Mouse (Mus musculus) heart, postnatal 36 days (tissue): ENCODE measurements at regions not wholly inside any gene's neighbourhood (a gene's known extent, or its start where the extent isn't known, plus 50 kb on each side); places are given as distances from the start of the nearest gene placed in this dataset.

Experiments
- DNase-seq, 2 experiments: peaks; one replicate each; pipeline ENCODE4 v3.0.0; 2021 to 2022
- intact Hi-C: fragments of 180-260 bp; cut with DNase I; formaldehyde crosslinking; loops from one replicate; pipeline ENCODE4 v1.15.1; 2025

GRCm38 (mm10) chr1:63977956-63978355, 144.1 kb downstream of the Klf7 start:
- intact Hi-C loops = no loop called here
- DNase-seq = no peak

GRCm38 (mm10) chr1:63977302-63977888, 144.7 kb downstream of the Klf7 start:
- DNase-seq = no peak
- intact Hi-C loops = no loop called here

GRCm38 (mm10) chr1:63976862-63977261, 145.2 kb downstream of the Klf7 start:
- intact Hi-C loops = no loop called here
- DNase-seq = no peak

- intact Hi-C loops = no loop called here
- DNase-seq = no peak
Measured at GRCm38 (mm10) chr1:63967849-63968248, 154.2 kb downstream of the Klf7 start.

- no peak for DNase-seq
- intact Hi-C loops = no loop called here
Measured at GRCm38 (mm10) chr1:63965446-63965845, 156.6 kb downstream of the Klf7 start.

- intact Hi-C loops = no loop called here
- DNase-seq = no peak
Measured at GRCm38 (mm10) chr1:63964519-63964918, 157.6 kb downstream of the Klf7 start.

- intact Hi-C loops = no loop called here
- no peak for DNase-seq
Measured at GRCm38 (mm10) chr1:63955701-63956355, 166.3 kb downstream of the Klf7 start.

- DNase-seq = no peak
- intact Hi-C loops = loop anchor here (5.0 kb wide), 6 partner anchors 62 to 347 kb away; no protein-coding TSS in a partner anchor
Measured at GRCm38 (mm10) chr1:63954876-63955513, 167.1 kb downstream of the Klf7 start.

- DNase-seq = no peak
- intact Hi-C loops = loop anchor here (5.0 kb wide), 6 partner anchors 63 to 348 kb away; no protein-coding TSS in a partner anchor
Measured at GRCm38 (mm10) chr1:63954172-63954571, 167.9 kb downstream of the Klf7 start.

- intact Hi-C loops = loop anchor here (1.0 to 5.0 kb wide), 8 partner anchors 64 to 493 kb away; no protein-coding TSS in a partner anchor
- peak; percentile 55 to 56 for DNase-seq
Measured at GRCm38 (mm10) chr1:63953229-63953883, 168.7 kb downstream of the Klf7 start.

GRCm38 (mm10) chr1:63951663-63952062, 170.4 kb downstream of the Klf7 start:
- no peak for DNase-seq
- intact Hi-C loops = loop anchor here (2.0 to 5.0 kb wide), 7 partner anchors 66 to 351 kb away; no protein-coding TSS in a partner anchor

- DNase-seq = no peak
- intact Hi-C loops = no loop called here
Measured at GRCm38 (mm10) chr1:63947278-63947677, 174.8 kb downstream of the Klf7 start.

GRCm38 (mm10) chr1:63946834-63947233, 175.2 kb downstream of the Klf7 start:
- intact Hi-C loops = no loop called here
- no peak for DNase-seq

GRCm38 (mm10) chr1:63944786-63945185, 175.7 kb upstream of the 4933402D24Rik start:
- intact Hi-C loops = no loop called here
- DNase-seq = no peak

- DNase-seq = no peak
- intact Hi-C loops = no loop called here
Measured at GRCm38 (mm10) chr1:63938416-63938815, 169.3 kb upstream of the 4933402D24Rik start.

- DNase-seq = no peak
- intact Hi-C loops = no loop called here
Measured at GRCm38 (mm10) chr1:63937480-63937879, 168.4 kb upstream of the 4933402D24Rik start.

- no peak for DNase-seq
- intact Hi-C loops = no loop called here
Measured at GRCm38 (mm10) chr1:63934570-63935280, 165.7 kb upstream of the 4933402D24Rik start.

- intact Hi-C loops = no loop called here
- DNase-seq = no peak
Measured at GRCm38 (mm10) chr1:63932484-63932883, 163.4 kb upstream of the 4933402D24Rik start.

- no peak for DNase-seq
- intact Hi-C loops = no loop called here
Measured at GRCm38 (mm10) chr1:63929362-63930125, 160.5 kb upstream of the 4933402D24Rik start.

- intact Hi-C loops = no loop called here
- no peak for DNase-seq
Measured at GRCm38 (mm10) chr1:63928850-63929249, 159.8 kb upstream of the 4933402D24Rik start.
